Mouse (Mus musculus): ENCODE data around the gene Ptn.

The Ptn gene

GRCm38 (mm10) chr6:36815992-36816391 lies 6.0 kb upstream of the Ptn start:
- no peak for DNase-seq (ENCODE audit: low spot score)

- no peak for DNase-seq (ENCODE audit: low spot score)
Measured at GRCm38 (mm10) chr6:36812666-36813515, 2.9 kb upstream of the Ptn start.

GRCm38 (mm10) chr6:36810448-36810847 lies 428 bp upstream of the Ptn start:
- DNase-seq (ENCODE audit: low spot score) = no peak

GRCm38 (mm10) chr6:36809311-36809726 lies 701 bp downstream of the Ptn start:
- DNase-seq (ENCODE audit: low spot score) = no peak

GRCm38 (mm10) chr6:36808306-36809058 lies 1.5 kb downstream of the Ptn start:
- no peak for DNase-seq (ENCODE audit: low spot score)

- no peak for DNase-seq (ENCODE audit: low spot score)
Measured at GRCm38 (mm10) chr6:36806906-36807305, 3.1 kb downstream of the Ptn start.

- DNase-seq (ENCODE audit: low spot score) = no peak
Measured at GRCm38 (mm10) chr6:36800309-36800946, 9.6 kb downstream of the Ptn start.

- no peak for DNase-seq (ENCODE audit: low spot score)
Measured at GRCm38 (mm10) chr6:36797066-36797655, 12.9 kb downstream of the Ptn start.

- no peak for DNase-seq (ENCODE audit: low spot score)
Measured at GRCm38 (mm10) chr6:36794535-36794934, 15.5 kb downstream of the Ptn start.

- DNase-seq (ENCODE audit: low spot score) = no peak
Measured at GRCm38 (mm10) chr6:36793775-36794174, 16.2 kb downstream of the Ptn start.

- no peak for DNase-seq (ENCODE audit: low spot score)
Measured at GRCm38 (mm10) chr6:36789261-36789660, 20.8 kb downstream of the Ptn start.

GRCm38 (mm10) chr6:36788576-36789191 lies 21.3 kb downstream of the Ptn start:
- no peak for DNase-seq (ENCODE audit: low spot score)

- peak; percentile 33 for DNase-seq (ENCODE audit: low spot score)
Measured at GRCm38 (mm10) chr6:36784682-36785208, 25.3 kb downstream of the Ptn start.

- DNase-seq (ENCODE audit: low spot score) = no peak
Measured at GRCm38 (mm10) chr6:36782481-36782880, 27.5 kb downstream of the Ptn start.

- DNase-seq (ENCODE audit: low spot score) = no peak
Measured at GRCm38 (mm10) chr6:36777567-36778337, 32.3 kb downstream of the Ptn start.

- DNase-seq (ENCODE audit: low spot score) = no peak
Measured at GRCm38 (mm10) chr6:36777039-36777438, 33.0 kb downstream of the Ptn start.

- peak; percentile 29 for DNase-seq (ENCODE audit: low spot score)
Measured at GRCm38 (mm10) chr6:36775647-36776360, 34.2 kb downstream of the Ptn start.

GRCm38 (mm10) chr6:36772541-36772940 lies 37.5 kb downstream of the Ptn start:
- no peak for DNase-seq (ENCODE audit: low spot score)

- DNase-seq (ENCODE audit: low spot score) = no peak
Measured at GRCm38 (mm10) chr6:36769012-36769411, 41.0 kb downstream of the Ptn start.

- DNase-seq (ENCODE audit: low spot score) = no peak
Measured at GRCm38 (mm10) chr6:36766941-36767340, 43.1 kb downstream of the Ptn start.

All from yolk sac, embryonic 10.5 days (tissue).